Mouse (Mus musculus): ENCODE measurements around the gene Ttc28. TPM values are rescaled to one million over a fixed set of nuclear protein-coding genes. Genes with fewer than 3 reads are reported as not detected.

Gene Ttc28
- polyA plus RNA-seq, 1 experiment = 4.8 TPM

DNA sequence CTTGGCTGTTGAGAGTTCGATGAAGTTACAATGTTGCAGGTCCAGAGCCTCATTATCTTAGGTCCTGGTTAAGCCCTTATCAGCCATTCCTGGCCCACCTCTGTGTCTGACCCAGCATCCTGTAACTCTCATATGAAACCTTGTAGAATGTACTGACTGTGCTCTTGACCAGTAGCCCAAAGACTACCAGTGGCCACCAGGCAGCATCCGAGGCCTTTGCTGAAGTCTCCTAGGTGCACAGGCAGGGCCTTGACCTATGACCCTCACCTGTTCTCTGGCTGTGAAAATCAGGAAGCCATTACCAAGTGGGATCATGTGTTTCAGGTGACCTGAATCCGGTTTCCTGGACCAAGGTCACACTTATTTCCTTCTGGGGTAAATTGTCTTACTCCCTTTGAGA, 183.6 kb downstream of the Ttc28 start:
- TF ChIP-seq CTCF (IDR thresholded peaks at IDR 0.05; ENCODE audit: borderline replicate concordance, control insufficient read depth, extremely low read depth, insufficient read depth, low read length, poor library complexity) (no peak), POLR2A (IDR thresholded peaks at IDR 0.05; ENCODE audit: control insufficient read depth, extremely low read depth, insufficient read depth, low read length, poor library complexity) (no peak)
- Histone ChIP-seq H3K36me3 (ENCODE audit: control insufficient read depth, insufficient read depth, low read length) (no peaks in the 10 kb centered on the region), H3K27me3 (ENCODE audit: control insufficient read depth, insufficient read depth, low read length) (no peaks in the 10 kb centered on the region), H3K4me1 (replicated peaks; ENCODE audit: control insufficient read depth, insufficient read depth, low read length) (peaks cover 19% of the 10 kb centered on the region), H3K4me3 (ENCODE audit: control insufficient read depth, insufficient read depth, low read length) (no peak overlapping the region), H3K27ac (ENCODE audit: control insufficient read depth, insufficient read depth, low read length) (no peak overlapping the region)
- 96% methylated on average over 3 of the region's 3 CpGs for WGBS
- no peak for DNase-seq

- Histone ChIP-seq H3K4me1 (replicated peaks; ENCODE audit: control insufficient read depth, insufficient read depth, low read length) (peaks cover 11% of the 10 kb centered on the region), H3K36me3 (ENCODE audit: control insufficient read depth, insufficient read depth, low read length) (no peaks in the 10 kb centered on the region), H3K4me3 (ENCODE audit: control insufficient read depth, insufficient read depth, low read length) (no peak overlapping the region), H3K27ac (ENCODE audit: control insufficient read depth, insufficient read depth, low read length) (no peak overlapping the region), H3K27me3 (ENCODE audit: control insufficient read depth, insufficient read depth, low read length) (no peaks in the 10 kb centered on the region)
- TF ChIP-seq CTCF (IDR thresholded peaks at IDR 0.05; ENCODE audit: borderline replicate concordance, control insufficient read depth, extremely low read depth, insufficient read depth, low read length, poor library complexity) = no peak
- TF ChIP-seq POLR2A (IDR thresholded peaks at IDR 0.05; ENCODE audit: control insufficient read depth, extremely low read depth, insufficient read depth, low read length, poor library complexity) = no peak
- whole genome bisulfite sequencing = 96% methylated on average over 3 of the region's 3 CpGs
- no peak for DNase-seq
Observed at GRCm38 (mm10) chr5:111063991-111064390, 184.4 kb downstream of the Ttc28 start.

DNA sequence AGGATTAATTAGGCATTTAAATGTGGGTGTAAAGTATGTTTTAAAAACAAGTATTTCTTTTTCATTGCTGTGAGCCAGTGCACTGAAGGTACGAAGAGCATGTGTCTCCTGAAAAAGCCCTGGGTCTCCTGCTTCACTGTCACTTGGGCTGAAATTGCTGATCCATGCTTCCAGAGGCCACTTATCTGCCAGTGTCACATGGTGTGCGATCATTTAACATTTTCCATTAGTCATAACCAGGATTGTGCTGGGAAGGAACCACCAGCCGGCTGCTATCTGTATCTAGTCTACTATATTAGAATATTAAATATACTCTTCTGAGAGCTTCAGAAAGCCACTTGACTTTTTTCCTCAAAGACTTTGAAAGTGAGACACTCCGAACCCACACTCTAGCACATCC, 186.2 kb downstream of the Ttc28 start:
- TF ChIP-seq CTCF (IDR thresholded peaks at IDR 0.05; ENCODE audit: borderline replicate concordance, control insufficient read depth, extremely low read depth, insufficient read depth, low read length, poor library complexity) = no peak
- no peak for TF ChIP-seq POLR2A (IDR thresholded peaks at IDR 0.05; ENCODE audit: control insufficient read depth, extremely low read depth, insufficient read depth, low read length, poor library complexity)
- DNase-seq = no peak
- no peak overlapping the region for H3K4me3 ChIP-seq (ENCODE audit: control insufficient read depth, insufficient read depth, low read length)
- no peaks in the 10 kb centered on the region for H3K36me3 ChIP-seq (ENCODE audit: control insufficient read depth, insufficient read depth, low read length)
- 95% methylated on average over 4 of the region's 4 CpGs for WGBS
- H3K27ac ChIP-seq (ENCODE audit: control insufficient read depth, insufficient read depth, low read length) = no peak overlapping the region
- no peaks in the 10 kb centered on the region for H3K4me1 ChIP-seq (replicated peaks; ENCODE audit: control insufficient read depth, insufficient read depth, low read length)
- H3K27me3 ChIP-seq (ENCODE audit: control insufficient read depth, insufficient read depth, low read length) = no peaks in the 10 kb centered on the region

DNA sequence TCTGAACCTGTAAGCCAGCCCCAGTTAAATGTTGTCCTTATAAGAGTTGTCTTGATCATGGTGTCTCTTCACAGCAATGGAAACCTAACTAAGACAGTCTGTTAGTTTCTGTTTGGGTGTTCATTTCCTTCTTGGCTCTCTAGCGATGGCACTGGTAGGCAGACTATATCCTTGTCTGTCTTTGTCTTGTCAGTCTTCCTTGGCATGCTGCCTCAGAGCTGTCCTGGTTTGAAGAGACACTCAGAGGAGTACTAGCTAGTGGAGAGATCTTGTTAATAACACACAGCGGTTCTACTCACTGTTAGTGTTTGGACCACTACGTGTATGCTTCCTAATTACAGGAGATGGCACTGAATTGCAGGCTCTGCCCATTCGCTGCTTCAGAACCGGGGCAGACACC, 189.9 kb downstream of the Ttc28 start:
- H3K27ac ChIP-seq (ENCODE audit: control insufficient read depth, insufficient read depth, low read length) = no peak overlapping the region
- H3K4me3 ChIP-seq (ENCODE audit: control insufficient read depth, insufficient read depth, low read length) = no peak overlapping the region
- H3K4me1 ChIP-seq (replicated peaks; ENCODE audit: control insufficient read depth, insufficient read depth, low read length) = no peaks in the 10 kb centered on the region
- WGBS = 96% methylated on average over 5 of the region's 5 CpGs
- no peaks in the 10 kb centered on the region for H3K27me3 ChIP-seq (ENCODE audit: control insufficient read depth, insufficient read depth, low read length)
- H3K36me3 ChIP-seq (ENCODE audit: control insufficient read depth, insufficient read depth, low read length) = no peaks in the 10 kb centered on the region
- TF ChIP-seq POLR2A (IDR thresholded peaks at IDR 0.05; ENCODE audit: control insufficient read depth, extremely low read depth, insufficient read depth, low read length, poor library complexity) = no peak
- TF ChIP-seq CTCF (IDR thresholded peaks at IDR 0.05; ENCODE audit: borderline replicate concordance, control insufficient read depth, extremely low read depth, insufficient read depth, low read length, poor library complexity) = no peak
- DNase-seq = no peak

DNA sequence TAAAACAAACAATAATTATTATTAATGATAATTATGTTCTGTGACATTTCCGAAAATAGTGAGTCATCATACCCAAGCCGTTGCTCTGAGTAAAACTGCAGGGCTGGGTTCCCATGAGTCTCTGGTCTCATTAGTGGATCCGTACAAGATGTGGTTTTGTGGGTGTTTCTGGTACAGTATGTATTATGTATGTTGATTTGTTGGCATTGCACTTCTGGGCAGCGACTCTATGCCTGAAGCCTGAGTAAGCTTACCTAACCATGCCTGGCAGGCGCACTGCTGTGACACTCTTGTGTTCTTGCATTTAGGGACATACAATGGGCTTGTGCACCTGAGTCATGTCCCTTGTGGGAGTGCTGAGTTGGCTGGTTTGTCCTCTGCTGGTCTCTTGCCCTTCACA, 190.3 kb downstream of the Ttc28 start:
- Histone ChIP-seq H3K27me3 (ENCODE audit: control insufficient read depth, insufficient read depth, low read length) (no peaks in the 10 kb centered on the region), H3K27ac (ENCODE audit: control insufficient read depth, insufficient read depth, low read length) (no peak overlapping the region), H3K4me1 (replicated peaks; ENCODE audit: control insufficient read depth, insufficient read depth, low read length) (no peaks in the 10 kb centered on the region), H3K4me3 (ENCODE audit: control insufficient read depth, insufficient read depth, low read length) (no peak overlapping the region), H3K36me3 (ENCODE audit: control insufficient read depth, insufficient read depth, low read length) (no peaks in the 10 kb centered on the region)
- DNase-seq = no peak
- TF ChIP-seq CTCF (IDR thresholded peaks at IDR 0.05; ENCODE audit: borderline replicate concordance, control insufficient read depth, extremely low read depth, insufficient read depth, low read length, poor library complexity) = no peak
- no peak for TF ChIP-seq POLR2A (IDR thresholded peaks at IDR 0.05; ENCODE audit: control insufficient read depth, extremely low read depth, insufficient read depth, low read length, poor library complexity)
- WGBS = 90% methylated on average over 5 of the region's 5 CpGs

GRCm38 (mm10) chr5:111070361-111070760, 190.8 kb downstream of the Ttc28 start:
- no peaks in the 10 kb centered on the region for H3K36me3 ChIP-seq (ENCODE audit: control insufficient read depth, insufficient read depth, low read length)
- DNase-seq = no peak
- no peak overlapping the region for H3K4me3 ChIP-seq (ENCODE audit: control insufficient read depth, insufficient read depth, low read length)
- no peaks in the 10 kb centered on the region for H3K27me3 ChIP-seq (ENCODE audit: control insufficient read depth, insufficient read depth, low read length)
- no peak for TF ChIP-seq POLR2A (IDR thresholded peaks at IDR 0.05; ENCODE audit: control insufficient read depth, extremely low read depth, insufficient read depth, low read length, poor library complexity)
- WGBS = 96% methylated on average over 6 of the region's 6 CpGs
- H3K27ac ChIP-seq (ENCODE audit: control insufficient read depth, insufficient read depth, low read length) = no peak overlapping the region
- no peaks in the 10 kb centered on the region for H3K4me1 ChIP-seq (replicated peaks; ENCODE audit: control insufficient read depth, insufficient read depth, low read length)

GRCm38 (mm10) chr5:111073316-111073736, 193.7 kb downstream of the Ttc28 start:
- H3K4me1 ChIP-seq (replicated peaks; ENCODE audit: control insufficient read depth, insufficient read depth, low read length) = no peaks in the 10 kb centered on the region

More at GRCm38 (mm10) chr5:111073316-111073736, 193.7 kb downstream of the Ttc28 start:
- Histone ChIP-seq H3K4me3 (ENCODE audit: control insufficient read depth, insufficient read depth, low read length) (no peak overlapping the region), H3K27me3 (ENCODE audit: control insufficient read depth, insufficient read depth, low read length) (no peaks in the 10 kb centered on the region), H3K36me3 (ENCODE audit: control insufficient read depth, insufficient read depth, low read length) (no peaks in the 10 kb centered on the region), H3K27ac (ENCODE audit: control insufficient read depth, insufficient read depth, low read length) (no peak overlapping the region)
- 92% methylated on average over 6 of the region's 6 CpGs for WGBS
- DNase-seq = no peak
- no peak for TF ChIP-seq POLR2A (IDR thresholded peaks at IDR 0.05; ENCODE audit: control insufficient read depth, extremely low read depth, insufficient read depth, low read length, poor library complexity)
